Mouse (Mus musculus): ENCODE measurements around the gene Cabcoco1.

The Cabcoco1 gene

DNA sequence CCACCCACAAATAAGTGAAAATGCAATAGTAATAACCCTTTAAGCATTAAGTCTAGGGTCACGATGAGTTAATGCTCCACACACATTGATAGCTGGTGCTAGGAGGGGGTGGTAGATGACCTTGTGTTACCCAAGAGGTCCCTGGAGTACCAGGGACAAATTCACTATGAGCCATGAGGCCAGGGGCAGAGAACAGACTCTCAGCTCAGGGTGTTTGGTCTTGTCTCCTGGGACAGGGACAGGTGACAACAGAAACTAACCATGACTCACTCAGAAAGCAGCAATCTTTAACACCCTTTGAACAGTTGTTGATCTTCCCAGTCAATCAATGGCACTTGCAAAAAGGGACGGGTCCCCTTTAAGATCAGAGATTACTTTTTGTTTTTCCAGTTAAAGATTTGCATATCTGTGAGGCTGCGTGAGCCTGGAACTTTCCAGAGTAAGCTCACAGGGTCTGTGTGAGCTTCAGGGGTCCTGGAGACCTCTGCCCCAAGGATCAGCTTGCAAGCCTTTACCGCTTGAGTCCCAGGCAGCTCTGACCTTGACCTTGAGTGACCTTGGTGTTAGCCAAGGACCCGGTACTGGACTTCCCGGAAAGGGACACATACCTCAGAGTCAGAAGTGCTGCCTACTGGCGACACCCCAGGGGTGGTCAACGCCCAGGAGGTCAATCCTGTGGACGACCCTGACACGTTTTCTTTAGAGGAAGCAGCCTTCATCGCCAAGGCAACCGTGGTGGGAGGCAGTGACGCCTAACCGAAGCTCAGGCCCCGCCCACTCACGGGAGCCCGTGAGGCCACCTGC, at the start of gene Cabcoco1:
Gene Cabcoco1 (minus strand): TSS at position 758 of the 804 bp plus-strand sequence.
- DNase-seq = peak; percentile 24 to 33

DNA sequence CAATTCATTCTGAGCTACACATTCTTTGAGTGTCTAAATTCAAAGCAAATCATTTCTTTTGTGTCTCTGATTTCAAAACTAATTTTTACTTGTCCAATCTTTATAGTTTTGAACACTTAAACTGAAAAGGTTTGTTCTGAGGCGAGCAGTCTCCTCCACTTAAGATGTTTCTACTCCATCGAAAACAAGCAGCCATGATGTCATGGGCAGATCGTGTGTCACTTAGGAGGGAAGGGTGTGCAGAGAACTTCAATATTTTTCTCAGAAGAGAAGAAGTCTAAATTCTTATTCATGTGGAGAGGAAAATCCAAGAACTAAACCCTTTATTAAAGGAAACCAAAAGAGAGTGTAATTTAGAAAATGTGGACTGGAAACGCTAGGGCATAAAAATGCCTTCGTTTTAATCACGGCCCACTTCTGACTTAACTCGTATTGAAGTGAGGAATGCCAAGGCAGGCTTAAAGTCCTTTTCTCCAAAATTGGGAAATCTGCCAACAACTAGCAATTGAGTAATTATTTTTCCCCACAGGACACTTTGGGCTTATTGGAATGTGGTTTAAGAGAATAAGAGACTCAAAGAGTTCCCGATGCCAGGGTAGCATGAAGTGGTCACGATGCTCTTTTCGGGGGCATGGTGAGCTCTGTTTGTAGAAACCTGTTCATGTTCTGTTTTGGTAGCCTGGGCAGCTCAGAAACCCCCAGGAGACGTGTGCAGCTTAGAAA, 48.0 kb upstream of the Cabcoco1 start:
- DNase-seq = no peak

DNA sequence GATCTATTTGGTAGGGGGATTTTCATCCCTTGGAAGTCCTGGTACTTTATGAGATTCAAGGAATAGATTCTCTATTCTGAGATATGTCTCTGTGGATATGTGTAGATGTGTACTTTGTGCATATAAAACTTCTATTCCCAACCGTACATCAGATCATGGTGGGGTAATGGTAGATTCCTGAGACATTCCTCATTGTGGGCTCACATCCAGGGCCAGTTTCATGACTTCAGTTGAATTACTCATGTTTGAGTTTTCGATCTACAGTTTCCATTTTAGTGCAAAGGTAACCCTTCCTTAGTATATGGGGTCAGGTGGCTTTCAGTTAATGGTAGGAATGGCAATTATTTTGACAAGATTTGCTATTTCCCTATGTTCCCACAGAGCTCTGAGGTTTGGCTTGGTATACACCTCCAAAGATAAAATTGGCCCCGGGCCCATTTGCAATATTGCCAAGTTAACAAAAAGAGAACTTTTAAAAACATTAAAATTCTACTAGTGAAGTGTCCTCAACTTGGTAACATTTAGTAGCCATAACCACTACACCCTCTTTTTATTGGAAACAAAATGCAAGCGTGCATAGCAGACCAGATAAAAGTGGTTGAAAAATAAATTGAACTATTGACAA, 45.8 kb upstream of the Cabcoco1 start:
- DNase-seq = no peak

DNA sequence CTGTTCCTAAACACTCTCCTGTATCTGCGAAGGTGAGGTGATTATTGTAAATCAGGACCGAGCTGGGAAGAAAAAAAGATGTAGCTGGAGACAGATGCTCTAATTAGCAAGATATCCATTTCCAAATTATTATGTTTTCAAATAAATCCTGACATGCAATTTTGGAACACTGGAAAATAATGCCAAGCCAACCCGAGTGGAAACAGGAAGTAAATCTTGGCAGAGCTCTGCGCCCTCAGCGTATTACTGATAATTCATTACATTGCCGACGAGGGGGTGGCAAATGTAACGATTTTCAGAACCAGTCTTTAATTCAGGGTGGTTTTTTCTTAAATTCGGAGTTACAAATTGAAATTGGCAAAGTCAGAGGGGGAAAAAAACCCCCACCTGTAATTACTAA, 35.6 kb upstream of the Cabcoco1 start:
- DNase-seq = peak; percentile 10 to 24

DNA sequence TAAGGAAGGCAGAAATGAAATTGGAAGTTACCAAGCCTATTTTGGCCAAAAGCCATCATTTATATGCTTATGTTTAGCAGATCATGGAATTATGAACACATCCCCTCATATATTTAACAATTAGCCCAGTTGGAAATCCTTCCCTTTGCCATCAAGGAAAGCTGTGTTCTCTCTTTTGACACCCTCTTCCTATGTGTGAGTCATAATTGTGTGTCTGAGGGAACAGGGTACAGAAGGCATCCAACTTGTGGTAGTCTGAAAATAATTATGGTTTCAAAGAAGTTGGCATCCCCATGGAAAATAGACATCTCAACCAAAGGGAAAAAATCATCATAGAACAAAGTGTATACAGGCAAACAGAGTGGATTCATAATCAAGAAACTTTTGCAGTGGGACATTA, 26.5 kb upstream of the Cabcoco1 start:
- DNase-seq = no peak

DNA sequence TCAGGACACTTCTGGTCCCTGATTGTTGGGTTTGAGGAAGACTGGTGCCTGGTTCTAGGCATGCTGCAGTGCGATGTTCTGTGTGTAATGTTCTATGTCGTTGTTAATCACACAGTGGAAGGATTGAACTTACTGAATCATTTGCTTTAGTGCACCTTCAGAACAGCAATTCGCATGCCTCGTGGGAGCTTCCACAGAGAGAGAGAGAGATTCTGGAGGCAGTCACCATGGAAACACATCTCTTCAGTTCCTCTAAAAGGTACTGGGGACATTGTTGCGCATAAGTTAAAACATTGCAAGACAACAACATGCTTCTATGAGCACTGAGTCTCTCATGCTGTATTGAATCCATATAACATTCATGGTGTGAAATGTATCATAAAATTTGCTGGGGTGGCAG, 20.6 kb upstream of the Cabcoco1 start:
- DNase-seq = no peak

DNA sequence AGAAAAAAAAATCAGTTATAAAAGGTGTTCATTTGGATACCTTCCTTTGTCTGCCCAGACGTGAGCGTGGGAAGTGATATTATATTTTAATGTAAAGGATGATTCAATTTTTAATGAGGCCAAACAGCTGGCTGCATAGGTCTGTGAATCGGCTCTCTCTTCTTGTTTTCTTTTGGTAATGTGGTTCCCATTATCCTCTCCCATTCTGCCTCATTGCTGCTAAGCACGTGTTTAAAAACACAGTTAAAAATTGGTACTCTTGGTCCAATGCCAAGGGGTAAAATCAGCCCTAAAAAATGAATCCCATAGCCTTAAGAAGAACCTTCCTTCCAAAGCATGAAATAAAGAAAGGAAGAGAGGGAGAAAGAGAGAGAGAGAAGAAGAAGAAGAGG, 17.1 kb upstream of the Cabcoco1 start:
- DNase-seq = no peak

DNA sequence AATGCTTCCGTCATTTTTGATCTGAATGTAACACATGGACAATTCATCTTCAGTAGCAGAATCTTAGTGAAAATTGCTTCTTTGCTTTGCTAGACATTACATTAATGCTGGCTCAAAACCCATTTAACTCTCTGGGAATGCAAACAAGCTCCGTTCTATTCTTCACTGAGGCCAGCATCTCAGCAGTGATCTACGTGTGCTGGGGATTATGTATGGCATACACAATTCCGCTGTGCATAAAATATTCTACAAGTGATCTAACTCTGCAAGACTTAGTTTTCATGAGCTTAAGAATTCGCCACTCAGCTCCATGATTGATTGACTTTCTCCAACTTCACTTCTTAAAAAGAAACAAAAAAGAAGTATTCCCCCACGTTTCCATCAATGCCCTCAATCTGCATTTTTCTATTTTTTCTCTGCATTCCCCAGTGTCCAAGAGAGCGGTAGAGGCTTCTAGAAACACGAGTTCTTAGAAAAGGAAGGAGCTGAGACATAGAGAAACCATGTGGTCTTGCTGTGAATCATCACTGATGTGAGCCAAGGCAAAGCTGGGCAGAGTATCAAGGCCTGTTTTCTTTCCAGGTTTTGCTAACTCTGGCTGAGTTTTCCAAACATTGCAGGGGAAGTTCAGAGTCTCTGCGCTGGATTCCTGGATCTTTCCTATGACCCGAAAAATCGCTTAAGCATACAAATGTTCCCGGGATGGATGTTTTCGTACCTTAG, 16.6 kb upstream of the Cabcoco1 start:
- DNase-seq = peak; percentile 84 to 90

DNA sequence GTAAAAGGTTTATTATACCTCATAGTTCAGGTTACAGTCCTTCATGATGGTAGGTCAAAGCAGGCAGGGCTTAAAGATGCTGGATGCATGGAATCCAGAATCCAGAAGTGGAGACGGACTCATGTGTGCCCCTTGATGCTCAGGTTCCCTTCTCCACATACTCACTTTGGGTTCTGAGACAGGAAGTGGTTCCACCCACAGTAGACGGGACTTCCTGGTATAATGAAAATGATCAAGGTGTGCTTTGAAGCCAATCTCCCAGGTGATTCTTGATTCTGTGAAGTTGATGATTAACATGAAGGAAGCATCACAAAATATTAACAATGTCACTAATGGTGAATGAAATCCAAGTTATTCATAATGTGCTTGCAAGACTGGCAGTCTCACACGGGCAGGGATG, 12.0 kb upstream of the Cabcoco1 start:
- DNase-seq = no peak

DNA sequence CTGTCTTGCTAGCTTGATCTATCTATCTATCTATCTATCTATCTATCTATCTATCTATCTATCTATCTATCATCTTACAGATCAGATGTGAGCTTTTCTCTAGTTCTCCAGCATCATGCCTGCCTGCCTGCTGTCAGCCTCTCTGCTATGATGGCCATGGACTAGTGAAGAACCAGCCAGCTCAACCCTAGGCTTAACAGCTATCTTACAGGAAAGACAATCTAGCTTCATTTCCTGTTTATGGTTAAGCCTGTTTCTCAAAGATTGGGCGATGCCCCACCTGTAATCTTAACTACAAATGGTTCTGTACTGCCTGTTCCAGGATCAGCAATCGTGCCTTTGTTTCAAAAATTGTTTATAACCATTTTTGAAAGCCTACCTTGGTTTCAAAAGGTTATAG, 10.9 kb upstream of the Cabcoco1 start:
- DNase-seq = no peak

DNA sequence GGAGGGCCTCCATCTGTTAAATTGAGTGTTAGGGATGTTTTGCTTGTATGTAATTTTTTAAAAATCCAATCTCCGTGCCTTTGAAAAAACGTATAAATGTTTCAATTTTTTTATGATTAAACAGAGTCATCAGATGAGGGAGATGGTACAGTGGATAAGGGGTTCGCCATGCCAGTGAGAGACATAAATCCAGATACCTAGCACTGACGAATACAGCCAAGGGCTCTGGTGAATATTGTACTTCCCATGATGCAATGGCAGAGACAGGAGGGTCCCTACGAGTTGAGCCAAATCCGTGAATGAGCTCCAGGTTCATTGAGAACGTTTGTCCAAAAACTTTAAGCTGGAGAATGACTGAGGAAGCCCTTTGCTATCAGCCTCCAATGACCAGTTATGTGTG, 9.6 kb upstream of the Cabcoco1 start:
- no peak for DNase-seq

DNA sequence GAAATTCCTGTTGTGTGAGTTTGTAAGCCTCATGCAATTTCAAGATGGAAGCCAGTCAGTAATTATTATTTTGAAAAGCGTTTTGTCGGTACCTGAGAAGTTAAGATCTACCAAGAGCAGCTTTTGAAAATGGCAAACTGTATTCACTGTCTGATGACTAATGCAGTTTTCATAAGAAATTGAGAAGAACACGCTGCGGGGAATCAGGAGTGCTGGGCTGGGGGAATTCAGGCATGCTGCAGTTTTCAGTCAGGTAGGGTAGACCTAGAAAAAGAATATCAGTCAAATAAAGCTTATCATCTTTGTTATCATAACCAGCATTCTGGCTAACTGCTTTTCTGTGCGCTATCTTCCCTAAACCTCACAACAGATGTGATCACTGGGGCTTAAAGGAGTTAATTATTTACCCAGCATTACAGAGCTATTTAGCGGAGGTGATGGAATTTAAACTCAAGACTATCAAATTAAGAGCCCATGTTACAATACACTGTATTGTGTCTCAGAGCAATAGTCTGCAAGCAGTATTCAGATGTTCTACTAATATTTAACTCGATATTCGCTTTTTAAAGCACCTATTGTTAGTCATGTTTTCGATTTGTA, 9.1 kb upstream of the Cabcoco1 start:
- no peak for DNase-seq

DNA sequence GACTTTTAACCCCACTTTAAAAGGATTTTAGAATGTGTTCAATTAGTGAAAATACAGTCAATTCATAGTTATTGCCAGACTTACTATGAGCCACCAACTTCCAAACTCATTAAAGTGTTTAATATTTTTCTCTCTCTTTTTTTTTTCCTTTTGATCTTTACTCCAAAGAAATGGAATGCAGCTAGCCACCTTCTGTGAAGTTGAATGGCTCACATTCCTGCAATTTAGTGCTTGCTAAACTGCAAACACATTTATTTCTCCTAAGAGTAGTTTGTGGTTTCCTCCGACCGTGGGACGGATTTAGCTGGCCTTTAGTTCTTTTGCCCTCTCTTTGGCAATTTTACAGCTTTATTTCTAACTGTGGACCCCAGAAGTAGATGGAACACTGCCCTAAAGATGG, 1.4 kb upstream of the Cabcoco1 start:
- DNase-seq = no peak

DNA sequence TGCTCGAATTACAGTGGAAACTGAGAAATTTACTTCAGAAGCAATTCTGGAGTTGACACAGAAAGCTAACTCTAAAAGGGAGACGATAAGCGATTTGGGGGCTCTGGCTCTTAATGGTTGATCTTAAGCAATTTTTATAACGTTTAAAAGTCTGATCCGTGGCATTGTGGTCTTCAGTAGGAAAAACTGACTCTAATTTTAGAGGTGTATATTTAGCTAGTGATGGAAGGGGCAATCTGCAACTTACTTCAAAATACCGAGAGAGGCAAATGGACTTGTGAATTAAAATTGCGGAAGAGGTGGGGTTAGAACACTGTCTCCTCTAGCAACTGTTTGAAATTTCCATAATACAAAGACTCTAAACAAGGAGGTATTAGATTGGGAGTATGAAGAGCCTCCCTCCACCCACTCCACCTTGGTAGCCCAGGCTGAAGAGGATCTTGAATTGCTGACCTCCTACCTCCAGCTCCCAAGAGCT, 286 bp upstream of the Cabcoco1 start:
- no peak for DNase-seq

DNA sequence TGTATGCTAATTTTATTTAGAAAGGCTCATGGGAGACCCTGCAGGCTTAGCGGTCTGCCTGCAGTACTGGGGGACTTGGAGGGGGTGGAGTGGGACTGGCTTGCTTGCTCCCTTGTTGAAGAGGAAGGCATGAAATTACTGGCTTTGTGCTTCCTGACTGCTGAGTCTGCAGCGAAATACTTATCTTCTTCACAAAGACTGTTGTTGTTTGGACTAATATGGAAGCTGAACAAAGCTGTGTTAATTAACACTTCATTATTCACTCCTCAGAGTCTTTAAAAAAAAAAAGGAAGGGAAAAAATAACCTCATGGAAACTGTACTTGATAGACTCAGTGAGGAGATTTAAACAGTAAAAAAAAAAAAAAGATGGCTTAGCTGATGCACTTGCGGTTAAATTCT, 1.1 kb downstream of the Cabcoco1 start:
- no peak for DNase-seq

DNA sequence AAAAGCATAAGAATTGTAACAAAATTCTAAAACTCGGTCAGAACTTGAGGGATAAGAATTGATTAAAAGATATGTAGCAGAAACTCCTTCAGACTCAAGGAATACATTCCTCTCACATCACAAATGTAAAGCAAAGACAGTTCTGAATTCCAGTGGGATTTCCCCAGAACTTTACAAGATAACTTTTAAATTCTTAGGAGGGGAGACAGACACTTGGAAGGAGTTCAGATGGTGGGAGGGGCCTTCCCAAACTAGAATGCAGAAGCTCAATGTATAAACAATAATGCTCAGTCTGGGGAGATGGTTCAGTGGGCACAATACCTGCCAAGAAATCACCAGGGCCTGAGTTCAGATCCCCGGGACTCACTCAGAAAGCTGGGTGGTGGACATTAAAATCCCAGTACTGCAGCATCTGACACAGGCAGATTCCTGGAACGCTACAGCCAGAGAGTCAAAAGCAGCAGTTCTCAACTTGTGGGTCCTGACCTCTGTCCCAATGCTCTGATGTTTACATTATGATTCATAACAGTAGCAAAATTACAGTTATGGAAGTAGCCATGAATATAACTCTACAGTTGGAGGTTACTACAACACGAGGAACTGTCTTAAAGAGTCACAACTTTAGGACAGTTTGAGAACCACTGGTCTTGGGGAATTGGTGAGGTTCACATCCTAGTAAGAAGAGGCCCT, 4.3 kb downstream of the Cabcoco1 start:
- DNase-seq = no peak

DNA sequence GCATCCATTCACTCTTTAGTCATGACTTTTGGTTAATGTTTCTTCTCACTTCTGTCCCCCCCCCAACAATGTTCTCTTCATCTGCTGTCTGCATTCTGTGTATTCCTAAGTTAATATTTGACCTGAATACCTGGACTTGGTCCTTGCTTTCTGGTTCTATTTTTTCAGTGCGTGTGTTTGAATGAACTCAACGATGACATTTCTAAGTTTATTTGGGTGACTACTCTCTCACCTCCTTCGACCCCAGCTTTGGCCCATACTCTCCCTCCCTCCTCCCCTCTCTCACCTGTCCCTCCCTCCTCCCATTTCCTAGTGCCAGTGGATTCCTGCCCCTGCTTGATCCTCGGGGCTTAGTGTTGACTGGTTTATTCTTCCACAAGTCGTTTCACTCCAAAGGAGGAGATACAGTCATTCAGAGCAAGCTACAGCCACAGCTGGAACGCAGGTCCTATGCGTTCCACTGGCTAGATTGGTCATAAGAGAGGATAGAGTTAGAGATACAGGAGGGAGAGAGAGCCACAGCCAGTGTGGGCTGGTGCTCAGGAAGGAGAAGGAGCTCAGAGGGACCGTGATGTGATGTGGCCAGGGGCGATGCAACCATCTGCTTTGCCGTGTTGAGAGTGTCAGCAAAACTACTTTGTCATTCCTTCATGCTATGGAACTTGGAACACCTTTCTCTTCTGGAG, 12.2 kb downstream of the Cabcoco1 start:
- no peak for DNase-seq

DNA sequence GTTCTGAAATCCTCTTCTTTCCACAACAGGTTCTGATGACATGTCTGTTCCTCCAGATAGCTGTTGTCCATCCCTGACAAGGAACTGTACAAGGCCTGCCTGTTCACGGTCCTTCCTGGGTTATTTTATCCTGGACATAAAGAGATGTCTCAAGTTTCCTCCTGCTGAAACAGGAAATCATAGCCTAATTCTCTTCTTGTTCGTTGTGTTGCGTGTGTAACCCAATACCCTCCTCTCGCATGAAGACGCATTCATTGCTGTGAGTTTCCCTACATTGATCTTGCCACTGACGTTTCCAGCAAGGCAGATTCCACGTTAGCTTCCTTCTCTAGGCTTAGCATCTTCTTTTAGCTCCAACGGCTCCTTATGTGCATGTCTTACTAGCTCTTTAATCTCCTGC, 12.7 kb downstream of the Cabcoco1 start:
- no peak for DNase-seq

DNA sequence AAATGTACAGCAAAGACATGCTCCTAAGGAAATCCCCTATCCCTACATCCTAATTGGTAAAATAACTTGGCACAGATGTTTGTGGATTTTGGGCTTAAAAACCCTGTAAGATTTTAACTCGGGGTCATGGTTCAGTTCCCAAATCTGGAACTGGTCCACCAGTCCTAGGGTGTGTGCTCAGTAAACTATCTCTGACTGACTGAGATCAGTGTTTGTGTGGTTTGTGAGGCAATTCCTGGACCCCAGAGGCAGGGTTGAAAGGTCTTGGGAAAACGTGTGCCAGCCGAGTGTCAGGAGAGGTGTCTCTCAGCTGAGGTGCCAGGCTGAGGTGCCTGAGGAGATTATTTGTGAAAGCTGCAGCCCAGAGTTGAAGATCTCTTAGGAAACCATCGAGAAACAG, 19.6 kb downstream of the Cabcoco1 start:
- DNase-seq = no peak

DNA sequence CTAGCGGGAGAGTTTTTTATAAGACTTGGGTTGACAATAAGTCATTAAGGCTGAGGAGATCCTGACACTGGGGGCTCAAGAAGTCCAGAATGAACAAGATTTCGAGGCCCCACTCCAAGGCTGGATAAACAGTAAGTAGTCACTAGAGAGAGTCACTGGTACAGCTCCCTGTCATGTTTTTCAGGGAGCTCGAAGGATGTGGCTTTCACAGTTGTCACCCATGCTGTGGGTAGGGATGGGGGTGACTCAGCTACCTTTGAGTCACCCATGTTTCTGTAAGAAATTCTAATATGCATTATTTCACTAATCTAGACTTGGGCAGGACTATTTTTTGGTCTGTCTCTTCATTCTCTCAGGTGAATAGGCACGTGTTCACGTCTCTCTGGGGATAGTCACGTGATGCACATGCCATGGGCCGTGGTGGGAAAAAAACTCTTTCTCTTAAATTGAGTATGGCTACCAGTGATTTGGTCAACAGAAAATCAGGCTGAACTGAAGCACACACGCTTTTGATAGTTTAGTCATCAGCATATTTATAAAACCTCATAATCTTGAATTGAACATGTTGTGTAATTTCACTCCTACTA, 29.2 kb downstream of the Cabcoco1 start:
- no peak for DNase-seq

DNA sequence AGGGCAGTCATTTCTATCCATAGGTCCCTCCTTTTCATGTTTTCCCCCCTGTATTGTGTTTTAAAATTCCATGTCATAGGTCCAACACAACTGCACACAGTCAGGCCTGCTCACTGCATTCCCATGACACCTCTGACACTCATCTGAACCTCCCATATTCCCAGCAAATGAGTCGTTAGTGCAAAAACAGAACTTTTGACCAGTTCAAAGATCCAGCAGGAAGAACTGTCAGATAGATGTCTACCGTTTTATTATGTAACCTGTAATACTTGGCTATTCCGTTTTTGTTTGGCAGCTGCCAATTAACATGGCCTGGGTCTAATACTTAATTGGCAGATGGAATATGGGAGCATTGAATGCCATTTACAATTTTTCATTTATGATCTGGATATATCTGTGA, 34.0 kb downstream of the Cabcoco1 start:
- DNase-seq = no peak

Measured in cerebellum, postnatal 14 days (tissue).